Mouse (Mus musculus) hindbrain, embryonic 10.5 days (tissue): Measurements from ENCODE around the gene Prss46. TPM values are rescaled to one million over a fixed set of nuclear protein-coding genes. Genes with fewer than 3 reads are reported as not detected.
A peak's percentile ranks its signal among the peaks of the same experiment; 100 is the strongest.

Experiments used
- DNase-seq: peaks from one replicate; pipeline ENCODE4 v3.0.0-alpha.2; 2017; ENCODE audit warnings: low spot score
- H3K27ac ChIP-seq: fragments of 300-500 bp; sonication (generic); 2 replicates; pipeline ENCODE4 v1.5.1; 2016; ENCODE audit warnings: mild to moderate bottlenecking, moderate library complexity
- H3K27me3 ChIP-seq: fragments of 300-500 bp; sonication (generic); 2 replicates; pipeline ENCODE4 v1.6.1; 2016; ENCODE audit warnings: mild to moderate bottlenecking; ENCODE audit not compliant: poor library complexity, insufficient read depth, severe bottlenecking
- H3K36me3 ChIP-seq: fragments of 300-500 bp; sonication (generic); 2 replicates; pipeline ENCODE4 v1.6.1; 2016; ENCODE audit warnings: mild to moderate bottlenecking, moderate library complexity
- H3K4me1 ChIP-seq: fragments of 300-500 bp; sonication (generic); replicated peaks from 2 replicates; pipeline ENCODE4 v1.6.1; 2016; ENCODE audit warnings: mild to moderate bottlenecking
- H3K4me3 ChIP-seq: fragments of 300-500 bp; sonication (generic); 2 replicates; pipeline ENCODE4 v1.5.1; 2016; ENCODE audit warnings: mild to moderate bottlenecking, moderate library complexity
- H3K9me3 ChIP-seq: fragments of 300-500 bp; sonication (generic); 2 replicates; pipeline ENCODE4 v1.6.1; 2016; ENCODE audit warnings: mild to moderate bottlenecking, moderate library complexity
- WGBS: fragments of 180-500 bp; shearing (Covaris S2); methylation state at CpG from one replicate; pipeline ENCODE4 v1.1.7; 2016; 5-methylcytosine and 5-hydroxymethylcytosine counted together
- polyA plus RNA-seq: library from polyadenylated mRNA; unstranded; fragments of >200 nt; fragmentation: Nextera tagmentation; extraction: Ambion mirVana; gene quantifications from 2 replicates; pipeline ENCODE4 v1.2.1, GENCODE M21; 2016

Gene Prss46
- polyA plus RNA-seq, 1 experiment from 2014 or later, result not detected

GRCm38 (mm10) chr9:110873681-110874659 is 29.7 kb downstream of the Prss46 start:
- Histone ChIP-seq H3K36me3 (no peaks in the 10 kb centered on the region), H3K27me3 (peaks cover 71% of the 10 kb centered on the region), H3K27ac (peak overlapping the region; percentile 70), H3K9me3 (no peaks in the 10 kb centered on the region), H3K4me3 (peak overlapping the region; percentile 46), H3K4me1 (peaks cover 32% of the 10 kb centered on the region)
- WGBS, result 10% methylated on average over 40 of the region's 40 CpGs
- peak; percentile 42 for DNase-seq

- peaks cover 37% of the 10 kb centered on the region for H3K4me1 ChIP-seq
- peak; percentile 47 for DNase-seq
- H3K27ac ChIP-seq, result peak overlapping the region; percentile 70
- H3K27me3 ChIP-seq, result peaks cover 78% of the 10 kb centered on the region
- no peaks in the 10 kb centered on the region for H3K36me3 ChIP-seq
- peak overlapping the region; percentile 46; the same call in 1 of the 2 replicates for H3K4me3 ChIP-seq
- 13% methylated on average over 3 of the region's 3 CpGs for WGBS
- no peaks in the 10 kb centered on the region for H3K9me3 ChIP-seq
These were observed 30.4 kb downstream of the Prss46 start for GRCm38 (mm10) chr9:110874660-110875191.

- Histone ChIP-seq H3K4me1 (peaks cover 43% of the 10 kb centered on the region), H3K4me3 (no peak overlapping the region; the same call in 1 of the 2 replicates), H3K36me3 (no peaks in the 10 kb centered on the region), H3K27ac (peak overlapping the region; percentile 70), H3K27me3 (peaks cover 84% of the 10 kb centered on the region), H3K9me3 (no peaks in the 10 kb centered on the region)
- peak; percentile 64 for DNase-seq
- 12% methylated on average over 6 of the region's 6 CpGs for WGBS
These were observed 31.0 kb downstream of the Prss46 start for GRCm38 (mm10) chr9:110875288-110875695.

- Histone ChIP-seq H3K36me3 (no peaks in the 10 kb centered on the region), H3K4me1 (peaks cover 47% of the 10 kb centered on the region), H3K9me3 (no peaks in the 10 kb centered on the region), H3K27me3 (peaks cover 91% of the 10 kb centered on the region), H3K27ac (no peak overlapping the region), H3K4me3 (no peak overlapping the region)
- no peak for DNase-seq
- 88% methylated on average over 1 of the region's 1 CpGs for WGBS
These were observed 33.0 kb downstream of the Prss46 start for GRCm38 (mm10) chr9:110877353-110877752.

- Histone ChIP-seq H3K27me3 (peaks cover 88% of the 10 kb centered on the region), H3K9me3 (no peaks in the 10 kb centered on the region)
- 91% methylated on average over 5 of the region's 5 CpGs for WGBS
These were observed 33.6 kb downstream of the Prss46 start for GRCm38 (mm10) chr9:110877888-110878287.

GRCm38 (mm10) chr9:110879191-110879920 is 35.0 kb downstream of the Prss46 start, which contains the start of gene Als2cl:
Als2cl (plus strand) TSS chr9:110879870.
- 17% methylated on average over 12 of the region's 12 CpGs for WGBS
- H3K27ac ChIP-seq, result peak within 1 kb of the TSS; percentile 67; the same call in 1 of the 2 replicates
- peak within 1 kb of the TSS; percentile 64 for H3K4me3 ChIP-seq
- no peaks in the 10 kb centered on the region for H3K36me3 ChIP-seq
- no peaks in the 10 kb centered on the region for H3K9me3 ChIP-seq
- H3K27me3 ChIP-seq, result peaks cover 74% of the 10 kb centered on the region
- H3K4me1 ChIP-seq, result peaks cover 34% of the 10 kb centered on the region
- peak; percentile 23 for DNase-seq

More at GRCm38 (mm10) chr9:110877888-110878287, 33.6 kb downstream of the Prss46 start:
- Histone ChIP-seq H3K36me3 (no peaks in the 10 kb centered on the region), H3K4me3 (no peak overlapping the region), H3K27ac (no peak overlapping the region), H3K4me1 (peaks cover 42% of the 10 kb centered on the region)
- DNase-seq, result no peak

- peaks cover 72% of the 10 kb centered on the region for H3K27me3 ChIP-seq
- under 1% methylated on average over 57 of the region's 57 CpGs for WGBS
- H3K36me3 ChIP-seq, result no peaks in the 10 kb centered on the region
- peak within 1 kb of the TSS; percentile 64 for H3K4me3 ChIP-seq
- H3K9me3 ChIP-seq, result no peaks in the 10 kb centered on the region
- H3K27ac ChIP-seq, result peak within 1 kb of the TSS; percentile 67; the same call in 1 of the 2 replicates
- peak; percentile 40 for DNase-seq
- peaks cover 26% of the 10 kb centered on the region for H3K4me1 ChIP-seq
These were observed 35.8 kb downstream of the Prss46 start, which contains the start of gene Tmie for GRCm38 (mm10) chr9:110879998-110880561. Tmie (minus strand) TSS chr9:110880113.

- peaks cover 68% of the 10 kb centered on the region for H3K27me3 ChIP-seq
- no peaks in the 10 kb centered on the region for H3K9me3 ChIP-seq
- peak overlapping the region; percentile 64 for H3K4me3 ChIP-seq
- H3K36me3 ChIP-seq, result no peaks in the 10 kb centered on the region
- H3K4me1 ChIP-seq, result peaks cover 20% of the 10 kb centered on the region
- no peak for DNase-seq
- WGBS, result 73% methylated on average over 4 of the region's 4 CpGs
- H3K27ac ChIP-seq, result no peak overlapping the region
These were observed 36.5 kb downstream of the Prss46 start for GRCm38 (mm10) chr9:110880772-110881171.

- H3K4me1 ChIP-seq, result peaks cover 22% of the 10 kb centered on the region
- DNase-seq, result no peak
- 78% methylated on average over 7 of the region's 7 CpGs for WGBS
- peaks cover 68% of the 10 kb centered on the region for H3K27me3 ChIP-seq
- H3K27ac ChIP-seq, result no peak overlapping the region
- no peak overlapping the region for H3K4me3 ChIP-seq
- H3K36me3 ChIP-seq, result no peaks in the 10 kb centered on the region
- no peaks in the 10 kb centered on the region for H3K9me3 ChIP-seq
These were observed 37.6 kb downstream of the Prss46 start for GRCm38 (mm10) chr9:110881953-110882352.

GRCm38 (mm10) chr9:110887388-110888303 is 43.3 kb downstream of the Prss46 start:
- WGBS, result 58% methylated on average over 9 of the region's 9 CpGs
- no peak overlapping the region for H3K27ac ChIP-seq
- no peaks in the 10 kb centered on the region for H3K36me3 ChIP-seq
- DNase-seq, result no peak
- no peaks in the 10 kb centered on the region for H3K9me3 ChIP-seq
- no peak overlapping the region for H3K4me3 ChIP-seq
- H3K4me1 ChIP-seq, result peaks cover 39% of the 10 kb centered on the region
- peaks cover 25% of the 10 kb centered on the region; the same call in 1 of the 2 replicates for H3K27me3 ChIP-seq

- Histone ChIP-seq H3K27me3 (peaks cover 33% of the 10 kb centered on the region; the same call in 1 of the 2 replicates), H3K27ac (peak overlapping the region; percentile 35; the same call in 1 of the 2 replicates), H3K4me3 (no peak overlapping the region), H3K36me3 (no peaks in the 10 kb centered on the region), H3K4me1 (peaks cover 44% of the 10 kb centered on the region), H3K9me3 (no peaks in the 10 kb centered on the region)
- DNase-seq, result no peak
- 91% methylated on average over 14 of the region's 14 CpGs for WGBS
These were observed 44.6 kb downstream of the Prss46 start for GRCm38 (mm10) chr9:110888935-110889334.
